Mouse (Mus musculus) cerebellum, adult 11 months (tissue): ENCODE data around the gene Gm13290.
"Not testable (repeated sequence)": the region's sequence is repeated elsewhere in the genome, so short reads cannot be mapped to it uniquely, and the experiment has no call there.

Experiments
- DNase-seq: peaks from one replicate; pipeline ENCODE4 v3.0.0; 2022

Gm13290 gene

DNA sequence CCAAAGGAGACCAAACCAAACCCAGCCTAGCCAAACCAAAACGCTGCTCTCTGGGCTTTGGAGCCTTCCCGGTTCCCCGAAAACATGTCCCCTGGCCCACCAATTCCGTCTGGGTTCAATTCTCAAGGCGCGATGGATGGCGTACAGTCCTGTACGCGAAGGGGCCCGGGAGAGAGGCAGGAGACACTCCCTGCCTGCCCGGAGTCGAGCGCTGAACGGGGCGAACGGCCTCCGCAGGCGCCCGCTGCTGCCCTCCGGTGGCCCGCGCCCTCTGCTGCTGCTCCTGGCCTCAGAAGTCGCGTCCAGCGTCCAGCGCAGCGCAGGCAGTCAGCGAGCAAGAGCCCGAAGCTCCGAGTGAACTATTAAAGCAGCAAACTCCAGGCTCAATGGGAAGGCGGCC lies 8.7 kb downstream of the Gm13290 start:
- DNase-seq: not testable (repeated sequence)

DNA sequence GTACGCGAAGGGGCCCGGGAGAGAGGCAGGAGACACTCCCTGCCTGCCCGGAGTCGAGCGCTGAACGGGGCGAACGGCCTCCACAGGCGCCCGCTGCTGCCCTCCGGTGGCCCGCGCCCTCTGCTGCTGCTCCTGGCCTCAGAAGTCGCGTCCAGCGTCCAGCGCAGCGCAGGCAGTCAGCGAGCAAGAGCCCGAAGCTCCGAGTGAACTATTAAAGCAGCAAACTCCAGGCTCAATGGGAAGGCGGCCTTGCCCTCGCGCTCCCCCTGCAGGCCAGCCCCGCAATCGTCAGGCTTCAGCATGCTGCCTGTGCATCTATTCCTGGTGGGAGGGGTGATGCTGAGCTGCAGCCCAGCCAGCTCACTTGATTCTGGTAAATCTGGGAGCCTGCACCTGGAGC lies 11.8 kb downstream of the Gm13290 start, which contains the start of gene Gm13276:
Gene Gm13276, plus strand, starts transcription at position 301 of the 400 bp plus-strand sequence.
- DNase-seq: not testable (repeated sequence)

DNA sequence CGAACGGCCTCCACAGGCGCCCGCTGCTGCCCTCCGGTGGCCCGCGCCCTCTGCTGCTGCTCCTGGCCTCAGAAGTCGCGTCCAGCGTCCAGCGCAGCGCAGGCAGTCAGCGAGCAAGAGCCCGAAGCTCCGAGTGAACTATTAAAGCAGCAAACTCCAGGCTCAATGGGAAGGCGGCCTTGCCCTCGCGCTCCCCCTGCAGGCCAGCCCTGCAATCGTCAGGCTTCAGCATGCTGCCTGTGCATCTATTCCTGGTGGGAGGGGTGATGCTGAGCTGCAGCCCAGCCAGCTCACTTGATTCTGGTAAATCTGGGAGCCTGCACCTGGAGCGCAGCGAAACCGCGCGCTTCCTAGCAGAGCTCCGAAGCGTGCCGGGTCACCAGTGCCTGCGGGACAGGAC lies 14.8 kb downstream of the Gm13290 start, which contains the start of gene Gm13277:
Gene Gm13277, plus strand, starts transcription at position 231 of the 400 bp plus-strand sequence.
- peak; percentile 61 for DNase-seq

DNA sequence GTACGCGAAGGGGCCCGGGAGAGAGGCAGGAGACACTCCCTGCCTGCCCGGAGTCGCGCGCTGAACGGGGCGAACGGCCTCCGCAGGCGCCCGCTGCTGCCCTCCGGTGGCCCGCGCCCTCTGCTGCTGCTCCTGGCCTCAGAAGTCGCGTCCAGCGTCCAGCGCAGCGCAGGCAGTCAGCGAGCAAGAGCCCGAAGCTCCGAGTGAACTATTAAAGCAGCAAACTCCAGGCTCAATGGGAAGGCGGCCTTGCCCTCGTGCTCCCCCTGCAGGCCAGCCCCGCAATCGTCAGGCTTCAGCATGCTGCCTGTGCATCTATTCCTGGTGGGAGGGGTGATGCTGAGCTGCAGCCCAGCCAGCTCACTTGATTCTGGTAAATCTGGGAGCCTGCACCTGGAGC lies 17.6 kb downstream of the Gm13290 start, which contains the start of gene Gm13278:
Gene Gm13278, plus strand, starts transcription at position 301 of the 400 bp plus-strand sequence.
- not testable (repeated sequence) for DNase-seq

DNA sequence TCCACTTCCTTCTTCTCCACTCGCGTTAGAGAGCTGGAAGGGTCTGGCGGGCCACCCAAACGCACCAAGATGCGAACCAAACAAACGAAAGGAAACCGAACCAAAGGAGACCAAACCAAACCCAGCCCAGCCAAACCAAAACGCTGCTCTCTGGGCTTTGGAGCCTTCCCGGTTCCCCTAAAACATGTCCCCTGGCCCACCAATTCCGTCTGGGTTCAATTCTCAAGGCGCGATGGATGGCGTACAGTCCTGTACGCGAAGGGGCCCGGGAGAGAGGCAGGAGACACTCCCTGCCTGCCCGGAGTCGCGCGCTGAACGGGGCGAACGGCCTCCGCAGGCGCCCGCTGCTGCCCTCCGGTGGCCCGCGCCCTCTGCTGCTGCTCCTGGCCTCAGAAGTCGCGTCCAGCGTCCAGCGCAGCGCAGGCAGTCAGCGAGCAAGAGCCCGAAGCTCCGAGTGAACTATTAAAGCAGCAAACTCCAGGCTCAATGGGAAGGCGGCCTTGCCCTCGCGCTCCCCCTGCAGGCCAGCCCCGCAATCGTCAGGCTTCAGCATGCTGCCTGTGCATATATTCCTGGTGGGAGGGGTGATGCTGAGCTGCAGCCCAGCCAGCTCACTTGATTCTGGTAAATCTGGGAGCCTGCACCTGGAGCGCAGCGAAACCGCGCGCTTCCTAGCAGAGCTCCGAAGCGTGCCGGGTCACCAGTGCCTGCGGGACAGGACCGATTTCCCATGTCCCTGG lies 20.5 kb downstream of the Gm13290 start, which contains the start of gene Gm13275:
Gene Gm13275, plus strand, starts transcription at position 552 of the 740 bp plus-strand sequence.
- peak; percentile 73 for DNase-seq

DNA sequence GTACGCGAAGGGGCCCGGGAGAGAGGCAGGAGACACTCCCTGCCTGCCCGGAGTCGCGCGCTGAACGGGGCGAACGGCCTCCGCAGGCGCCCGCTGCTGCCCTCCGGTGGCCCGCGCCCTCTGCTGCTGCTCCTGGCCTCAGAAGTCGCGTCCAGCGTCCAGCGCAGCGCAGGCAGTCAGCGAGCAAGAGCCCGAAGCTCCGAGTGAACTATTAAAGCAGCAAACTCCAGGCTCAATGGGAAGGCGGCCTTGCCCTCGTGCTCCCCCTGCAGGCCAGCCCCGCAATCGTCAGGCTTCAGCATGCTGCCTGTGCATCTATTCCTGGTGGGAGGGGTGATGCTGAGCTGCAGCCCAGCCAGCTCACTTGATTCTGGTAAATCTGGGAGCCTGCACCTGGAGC lies 23.5 kb downstream of the Gm13290 start, which contains the start of gene Gm13279:
Gene Gm13279, plus strand, starts transcription at position 301 of the 400 bp plus-strand sequence.
- not testable (repeated sequence) for DNase-seq

DNA sequence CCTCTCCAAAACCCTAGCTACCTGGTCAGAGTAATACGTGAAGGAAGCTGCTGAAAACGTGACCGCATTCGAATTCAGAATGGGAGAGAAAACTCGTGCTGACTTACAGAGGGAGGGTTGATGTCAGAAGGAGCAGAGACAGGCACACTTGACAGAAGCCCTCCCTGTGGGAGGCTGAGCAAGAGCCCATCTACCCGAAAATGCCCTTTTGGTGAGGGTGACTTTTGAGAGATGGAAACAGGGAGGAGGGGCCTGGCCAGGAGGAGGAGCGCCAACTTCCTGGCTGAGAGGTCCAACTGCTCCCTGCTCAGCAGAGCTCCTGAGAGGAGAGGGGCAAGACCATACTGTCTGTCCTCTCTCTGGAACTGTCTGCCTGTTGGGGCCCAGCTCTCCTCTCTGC lies 25.7 kb downstream of the Gm13290 start, which contains the start of gene Gm13285:
Gene Gm13285, plus strand, starts transcription at position 301 of the 400 bp plus-strand sequence.
- not testable (repeated sequence) for DNase-seq

DNA sequence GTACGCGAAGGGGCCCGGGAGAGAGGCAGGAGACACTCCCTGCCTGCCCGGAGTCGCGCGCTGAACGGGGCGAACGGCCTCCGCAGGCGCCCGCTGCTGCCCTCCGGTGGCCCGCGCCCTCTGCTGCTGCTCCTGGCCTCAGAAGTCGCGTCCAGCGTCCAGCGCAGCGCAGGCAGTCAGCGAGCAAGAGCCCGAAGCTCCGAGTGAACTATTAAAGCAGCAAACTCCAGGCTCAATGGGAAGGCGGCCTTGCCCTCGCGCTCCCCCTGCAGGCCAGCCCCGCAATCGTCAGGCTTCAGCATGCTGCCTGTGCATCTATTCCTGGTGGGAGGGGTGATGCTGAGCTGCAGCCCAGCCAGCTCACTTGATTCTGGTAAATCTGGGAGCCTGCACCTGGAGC lies 29.3 kb downstream of the Gm13290 start, which contains the start of gene Gm13287:
Gene Gm13287, plus strand, starts transcription at position 301 of the 400 bp plus-strand sequence.
- not testable (repeated sequence) for DNase-seq

DNA sequence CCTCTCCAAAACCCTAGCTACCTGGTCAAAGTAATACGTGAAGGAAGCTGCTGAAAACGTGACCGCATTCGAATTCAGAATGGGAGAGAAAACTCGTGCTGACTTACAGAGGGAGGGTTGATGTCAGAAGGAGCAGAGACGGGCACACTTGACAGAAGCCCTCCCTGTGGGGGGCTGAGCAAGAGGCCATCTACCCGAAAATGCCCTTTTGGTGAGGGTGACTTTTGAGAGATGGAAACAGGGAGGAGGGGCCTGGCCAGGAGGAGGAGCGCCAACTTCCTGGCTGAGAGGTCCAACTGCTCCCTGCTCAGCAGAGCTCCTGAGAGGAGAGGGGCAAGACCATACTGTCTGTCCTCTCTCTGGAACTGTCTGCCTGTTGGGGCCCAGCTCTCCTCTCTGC lies 31.6 kb downstream of the Gm13290 start, which contains the start of gene Gm13288:
Gene Gm13288, plus strand, starts transcription at position 301 of the 400 bp plus-strand sequence.
- not testable (repeated sequence) for DNase-seq

DNA sequence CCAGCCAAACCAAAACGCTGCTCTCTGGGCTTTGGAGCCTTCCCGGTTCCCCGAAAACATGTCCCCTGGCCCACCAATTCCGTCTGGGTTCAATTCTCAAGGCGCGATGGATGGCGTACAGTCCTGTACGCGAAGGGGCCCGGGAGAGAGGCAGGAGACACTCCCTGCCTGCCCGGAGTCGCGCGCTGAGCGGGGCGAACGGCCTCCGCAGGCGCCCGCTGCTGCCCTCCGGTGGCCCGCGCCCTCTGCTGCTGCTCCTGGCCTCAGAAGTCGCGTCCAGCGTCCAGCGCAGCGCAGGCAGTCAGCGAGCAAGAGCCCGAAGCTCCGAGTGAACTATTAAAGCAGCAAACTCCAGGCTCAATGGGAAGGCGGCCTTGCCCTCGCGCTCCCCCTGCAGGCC lies 32.1 kb downstream of the Gm13290 start:
- peak; percentile 17 for DNase-seq

DNA sequence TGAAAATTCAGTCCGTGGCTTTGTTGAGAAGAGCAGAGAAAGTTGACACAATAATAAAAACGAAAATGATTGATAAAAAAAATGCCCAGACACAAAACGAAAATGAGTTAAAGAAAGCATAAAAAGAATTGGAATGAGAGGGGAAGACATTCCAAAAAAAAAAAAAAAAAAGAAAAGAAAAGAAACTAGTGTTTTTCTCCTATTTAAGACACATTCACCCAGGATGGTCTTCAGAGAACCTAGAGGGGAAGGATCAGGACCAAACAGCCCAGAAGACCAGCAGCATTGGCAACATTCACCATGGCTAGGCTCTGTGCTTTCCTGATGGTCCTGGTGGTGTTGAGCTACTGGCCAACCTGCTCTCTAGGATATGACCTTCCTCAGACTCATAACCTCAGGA lies 42.3 kb downstream of the Gm13290 start, which contains the start of gene Ifna7:
Gene Ifna7, plus strand, starts transcription at position 301 of the 400 bp plus-strand sequence.
- DNase-seq: no peak

DNA sequence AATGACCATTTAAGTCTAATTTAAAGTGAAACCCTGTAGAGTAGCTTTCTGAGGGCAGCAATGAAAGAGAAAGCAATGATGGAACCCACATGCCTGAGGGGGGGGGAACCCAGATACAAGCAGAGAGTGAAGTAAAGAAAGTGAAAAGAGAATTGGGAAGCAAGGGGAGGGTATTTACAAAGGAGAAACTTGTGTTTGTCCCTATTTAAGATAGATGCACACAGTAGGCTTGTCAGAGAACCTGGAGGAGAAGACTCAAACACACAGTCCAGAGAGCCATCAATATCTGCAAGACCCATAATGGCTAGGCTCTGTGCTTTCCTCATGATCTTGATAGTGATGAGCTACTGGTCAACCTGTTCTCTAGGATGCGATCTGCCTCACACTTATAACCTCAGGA lies 46.0 kb downstream of the Gm13290 start, which contains the start of gene Ifna11:
Gene Ifna11, plus strand, starts transcription at position 301 of the 400 bp plus-strand sequence.
- DNase-seq: no peak

DNA sequence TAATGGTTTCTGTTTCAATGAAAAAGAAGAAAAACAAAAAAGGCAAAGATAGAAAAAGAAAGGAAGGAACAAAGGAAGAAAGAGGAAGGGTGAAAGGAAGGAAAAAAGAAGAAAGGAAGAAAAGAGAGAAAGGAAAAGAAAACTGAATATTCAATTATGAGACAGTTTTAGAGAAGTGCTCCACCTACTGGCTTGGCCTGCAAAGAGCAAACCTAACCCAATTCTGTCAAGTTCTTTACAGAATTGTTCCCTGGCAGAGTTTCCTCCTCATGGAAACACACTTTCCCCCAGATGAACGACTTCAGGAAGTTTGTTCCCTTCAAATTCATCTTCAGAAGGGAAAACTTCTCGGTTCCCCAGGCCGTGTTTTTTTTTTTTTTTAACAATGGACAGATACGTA lies 49.4 kb downstream of the Gm13290 start:
- DNase-seq: no peak
